Mouse (Mus musculus) erythroid progenitor cell, adult 5-6 weeks (primary cell): ENCODE measurements at regions not wholly inside any gene's neighbourhood (a gene's known extent, or its start where the extent isn't known, plus 50 kb on each side); places are given as distances from the start of the nearest gene placed in this dataset.
"Not testable (repeated sequence)": the region's sequence is repeated elsewhere in the genome, so short reads cannot be mapped to it uniquely, and the experiment has no call there.

ENCODE experiments used
- ATAC-seq: replicated peaks from 2 replicates; pipeline ENCODE4 v1.8.0; 2016; ENCODE audit warnings: moderate number of reproducible peaks, mild to moderate bottlenecking, moderate TSS enrichment, inconsistent platforms; ENCODE audit not compliant: poor library complexity, low FRiP score, severe bottlenecking

DNA sequence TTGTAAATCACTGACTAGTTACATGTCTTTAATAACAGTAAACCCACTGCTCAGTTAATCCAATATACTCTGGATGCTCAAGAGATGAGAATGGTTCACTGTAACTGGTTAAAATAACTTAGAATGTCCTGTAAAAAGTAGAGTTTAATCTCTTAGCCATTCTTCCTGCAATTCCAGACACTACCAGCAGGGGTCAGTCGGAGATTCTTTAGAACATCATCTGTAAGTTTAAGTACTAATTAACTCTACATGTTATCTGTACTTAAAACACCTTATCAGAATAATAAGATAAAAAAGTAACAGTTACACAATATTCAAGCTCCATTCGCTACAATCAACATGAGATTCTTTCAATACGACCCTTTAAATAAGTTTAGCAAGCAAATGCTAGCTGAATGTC lies 58.7 kb upstream of the Olig3 start:
- ATAC-seq: no peak

DNA sequence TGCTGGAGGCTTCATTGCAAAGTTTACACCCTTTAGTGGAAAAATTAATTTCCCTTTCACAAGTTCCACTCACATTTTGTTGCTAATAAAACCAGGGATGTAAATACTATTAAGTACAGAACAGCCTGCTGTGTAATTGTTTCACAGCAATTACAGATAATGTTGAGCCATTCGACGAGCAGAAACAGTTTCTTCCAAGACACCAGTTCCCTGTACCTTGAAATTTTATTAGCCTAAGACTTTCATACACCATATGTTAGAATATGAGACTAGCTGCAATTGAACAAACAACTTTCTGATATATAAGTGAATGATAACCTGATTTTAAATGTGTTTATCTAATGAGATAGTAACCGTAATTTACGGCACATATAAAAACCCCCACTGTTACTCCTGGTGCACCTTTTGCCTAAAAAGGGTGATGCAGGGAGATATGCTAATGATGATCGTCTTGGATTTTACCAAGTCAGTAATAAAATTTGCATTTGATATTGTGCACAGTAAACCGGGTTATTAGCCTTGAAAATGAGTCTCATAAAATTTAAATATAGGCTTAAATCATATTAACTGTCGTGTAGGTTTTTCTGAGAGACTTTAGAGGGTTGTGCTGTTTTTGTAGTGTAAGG lies 60.8 kb upstream of the Olig3 start:
- no peak for ATAC-seq

DNA sequence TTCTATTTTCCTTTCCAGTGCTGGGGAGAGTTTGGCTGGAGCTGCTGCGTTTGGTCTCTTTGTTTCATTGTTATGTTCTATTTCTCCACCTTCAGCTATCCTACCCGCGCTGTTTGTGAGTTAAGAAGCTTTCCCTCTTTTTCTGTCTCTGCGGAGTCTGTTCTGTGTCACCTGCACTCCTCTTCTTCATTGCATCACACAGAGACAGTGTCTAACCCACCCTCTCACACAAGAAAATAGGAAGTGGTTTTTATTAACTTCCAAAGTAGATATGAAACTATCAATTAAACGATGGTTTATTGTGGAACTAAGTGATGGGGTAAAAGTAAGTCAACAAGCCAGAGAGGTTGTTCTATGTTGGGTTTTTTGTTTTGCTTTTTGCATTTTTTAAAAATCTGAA lies 64.9 kb upstream of the Olig3 start:
- ATAC-seq: no peak

DNA sequence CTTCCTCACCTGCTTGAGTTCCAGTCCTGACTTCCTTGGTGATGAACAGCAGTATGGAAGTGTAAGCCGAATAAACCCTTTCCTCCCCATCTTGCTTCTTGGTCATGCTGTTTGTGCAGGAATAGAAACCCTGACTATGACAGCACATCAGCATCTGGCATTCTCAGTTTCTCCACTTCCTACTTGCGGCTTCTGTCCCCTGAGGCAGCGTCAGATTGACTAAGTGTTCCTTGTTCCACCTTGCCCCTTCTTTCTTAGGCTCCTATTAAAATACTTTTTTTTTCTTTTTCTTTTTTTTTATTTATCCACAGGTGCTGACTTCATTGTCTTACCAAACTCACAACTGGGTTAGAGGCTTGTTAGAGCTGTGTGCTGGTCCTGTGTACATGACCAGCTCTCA lies 65.3 kb upstream of the Olig3 start:
- ATAC-seq: not testable (repeated sequence)

DNA sequence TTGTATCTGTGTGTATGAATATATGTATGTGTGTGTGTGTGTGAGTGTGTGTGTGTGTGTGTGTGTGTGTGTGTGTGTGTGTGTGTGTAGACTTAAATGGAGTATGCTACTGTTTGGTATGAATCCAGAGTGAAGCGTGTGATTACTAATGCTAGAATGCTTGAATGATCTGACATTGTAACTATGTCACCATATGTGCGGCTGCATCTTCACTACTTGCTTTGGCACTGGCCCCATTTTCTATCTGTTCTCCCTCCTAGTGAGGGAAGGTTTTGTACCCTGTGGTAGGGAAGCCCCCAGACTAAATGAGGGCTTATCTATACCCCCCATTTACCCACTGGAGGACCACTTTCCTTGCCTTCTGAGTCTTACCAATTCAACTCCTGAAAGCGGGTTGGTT lies 74.2 kb upstream of the Olig3 start:
- ATAC-seq: no peak

DNA sequence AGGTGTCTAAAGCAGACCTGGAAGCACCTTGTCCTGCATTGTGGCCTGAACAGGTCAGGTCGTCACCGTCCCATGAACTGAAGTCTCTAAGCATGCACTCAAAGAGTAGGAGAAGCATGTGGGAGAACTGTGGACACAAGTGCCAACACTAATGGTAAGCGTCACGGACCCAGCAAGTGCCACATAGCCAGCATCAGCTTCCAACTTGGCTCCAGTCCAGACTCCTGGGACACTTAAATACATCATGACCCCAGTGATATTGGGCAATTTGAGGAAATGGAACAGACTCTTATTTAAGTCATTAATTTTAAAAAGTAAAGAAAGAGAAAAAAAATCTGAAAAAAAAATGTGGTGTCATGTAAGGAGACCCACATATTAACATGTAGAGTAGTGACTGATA lies 75.3 kb upstream of the Olig3 start:
- ATAC-seq: no peak

DNA sequence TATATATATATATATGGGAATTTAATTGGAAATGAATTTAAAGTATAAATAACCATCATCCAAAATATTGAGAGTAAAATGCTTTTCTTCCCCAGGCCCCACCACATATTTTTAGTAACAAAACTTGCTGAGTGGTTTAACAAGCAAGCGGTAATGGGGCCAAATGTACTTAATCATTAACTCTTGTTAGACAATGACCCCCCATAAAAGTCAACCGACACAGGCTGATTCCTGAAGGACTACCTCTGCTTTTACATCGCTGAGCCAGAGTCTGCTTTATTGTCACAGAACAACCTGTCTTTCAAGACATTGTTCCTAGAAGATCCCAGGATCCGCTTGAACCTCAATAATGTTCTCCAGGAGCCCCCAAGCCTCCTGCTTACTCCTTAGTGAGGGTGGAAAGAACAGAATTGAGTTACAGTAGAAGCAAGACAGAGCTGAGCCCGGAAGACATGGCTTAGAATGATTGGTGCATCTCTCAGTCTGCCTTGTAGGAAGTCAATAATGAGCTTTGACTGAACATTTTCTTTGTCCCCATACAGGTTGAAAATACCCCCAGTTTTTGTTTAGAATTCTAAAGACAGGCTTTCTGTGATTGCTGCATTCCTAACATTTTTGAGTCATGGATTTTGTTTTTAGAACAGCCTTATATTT lies 78.0 kb upstream of the Olig3 start:
- no peak for ATAC-seq

DNA sequence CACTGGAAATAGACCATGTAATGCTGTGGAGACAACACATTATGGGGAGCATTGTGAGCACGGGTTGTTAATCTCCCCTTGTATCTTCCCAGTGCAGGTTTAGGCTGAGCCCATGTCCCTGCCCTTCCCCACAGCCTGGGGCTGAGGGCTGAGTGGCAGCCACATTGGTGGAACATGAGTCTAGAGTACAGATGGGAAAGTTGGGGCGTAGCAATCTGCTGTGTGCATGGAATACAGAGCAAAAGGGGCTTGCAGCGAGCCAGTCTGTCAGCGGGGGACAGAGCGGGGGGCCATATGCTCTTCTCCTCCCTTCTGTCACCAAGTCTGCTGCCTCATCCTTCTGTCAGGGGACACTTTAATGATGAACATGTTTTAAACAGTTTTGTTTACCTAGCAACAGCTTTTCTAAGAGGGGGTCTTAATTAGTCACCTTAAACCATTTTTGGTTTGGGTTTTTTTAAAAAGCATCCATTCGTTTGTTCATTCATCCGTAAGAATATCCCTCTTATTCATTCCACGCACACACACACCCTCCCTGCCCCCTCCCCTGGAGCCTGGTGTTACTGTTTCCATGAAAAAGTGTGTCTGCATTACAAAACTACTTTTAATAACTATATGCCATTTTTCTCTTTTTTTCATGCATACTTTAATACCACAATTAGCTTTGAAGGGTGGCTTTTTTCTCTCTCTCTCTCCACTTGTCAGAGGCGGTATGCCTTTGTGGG lies 79.1 kb upstream of the Olig3 start:
- no peak for ATAC-seq

DNA sequence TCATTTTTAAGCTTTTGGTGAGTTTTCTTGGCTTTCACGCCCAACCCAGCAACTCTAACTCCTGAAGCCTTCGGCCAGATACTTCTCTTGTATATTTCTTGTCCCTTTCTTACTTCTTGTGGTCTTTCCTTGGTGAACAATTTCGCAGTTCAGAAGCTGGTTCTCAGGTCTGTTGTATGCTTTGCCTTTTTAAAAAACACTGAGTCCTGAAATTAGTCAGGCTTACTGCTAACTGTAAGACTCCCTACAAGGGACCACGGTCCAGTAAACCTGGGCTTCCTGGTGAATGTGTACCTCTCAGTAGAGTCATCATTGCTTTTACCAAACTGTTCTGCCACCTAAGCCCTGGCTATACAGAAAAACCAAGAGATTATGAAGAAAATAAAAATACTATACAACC lies 81.3 kb upstream of the Olig3 start:
- ATAC-seq: no peak

DNA sequence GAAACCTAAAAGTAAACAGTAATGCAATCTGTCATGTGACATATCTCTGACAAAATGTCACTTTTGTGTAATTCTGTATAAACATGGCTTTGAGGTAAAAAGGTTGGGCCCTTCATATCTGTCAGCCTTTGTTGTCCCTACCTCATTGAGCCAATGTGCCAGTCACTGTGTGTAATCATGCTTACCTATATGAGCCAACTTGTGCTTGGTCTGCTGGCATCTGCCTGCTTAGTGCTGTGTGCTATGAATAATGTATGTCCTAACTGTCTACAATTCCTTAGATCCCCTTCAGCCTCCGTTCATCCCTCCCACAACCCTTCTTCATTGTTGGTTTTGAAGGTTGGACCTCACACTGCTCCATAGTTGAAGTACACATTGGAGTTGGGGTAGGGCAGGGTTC lies 86.9 kb upstream of the Olig3 start:
- no peak for ATAC-seq

DNA sequence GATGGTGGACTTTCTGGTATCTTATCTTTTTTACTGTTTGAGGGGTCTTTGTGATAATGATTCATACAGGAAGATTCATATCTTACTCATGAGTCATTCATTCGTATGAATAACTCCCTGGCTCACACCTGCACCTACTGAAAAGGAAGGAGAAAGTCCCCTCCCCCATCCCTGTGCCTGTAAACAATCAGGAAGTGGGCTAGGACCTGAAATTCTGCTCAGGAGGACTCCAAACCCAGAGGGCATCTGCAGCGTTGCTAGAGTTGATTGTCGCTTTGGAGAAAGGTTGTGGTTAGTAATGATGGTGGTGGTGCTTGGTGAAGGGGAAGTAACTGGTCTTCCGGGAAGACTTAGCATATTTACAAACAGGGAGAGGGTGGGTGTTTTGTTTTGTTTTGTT lies 88.3 kb upstream of the Olig3 start:
- ATAC-seq: no peak

DNA sequence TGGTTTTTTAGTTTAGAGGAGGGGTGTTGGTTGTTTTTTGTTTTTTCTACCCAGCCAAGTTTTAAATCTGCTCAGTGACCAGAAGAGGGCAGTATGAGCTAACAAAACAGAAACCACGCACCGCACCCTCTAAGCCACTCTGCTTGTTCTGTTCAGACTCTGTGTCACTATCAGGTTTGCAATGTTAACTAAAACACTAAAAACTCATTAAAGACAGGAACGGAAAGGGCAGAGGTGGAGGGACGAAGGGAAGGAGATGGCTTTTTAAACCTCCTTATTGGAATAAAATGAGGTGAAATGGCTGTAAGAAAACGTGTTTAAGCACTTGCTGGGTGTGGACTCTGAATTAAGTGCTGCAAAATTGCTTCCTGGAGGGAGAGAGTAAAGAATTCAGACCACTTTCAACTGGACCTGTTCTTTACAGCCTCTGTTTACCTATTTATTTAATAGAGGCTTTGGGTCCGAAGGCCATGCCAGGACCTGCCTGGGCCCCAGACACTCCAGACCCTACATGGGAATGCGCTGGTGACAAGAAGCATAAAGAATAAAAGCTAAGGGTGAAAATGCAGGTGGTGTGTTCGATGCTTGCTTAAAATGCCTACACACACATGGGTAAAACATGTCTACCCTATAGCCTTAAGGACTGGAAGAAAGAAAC lies 116.1 kb upstream of the Olig3 start:
- ATAC-seq: no peak

DNA sequence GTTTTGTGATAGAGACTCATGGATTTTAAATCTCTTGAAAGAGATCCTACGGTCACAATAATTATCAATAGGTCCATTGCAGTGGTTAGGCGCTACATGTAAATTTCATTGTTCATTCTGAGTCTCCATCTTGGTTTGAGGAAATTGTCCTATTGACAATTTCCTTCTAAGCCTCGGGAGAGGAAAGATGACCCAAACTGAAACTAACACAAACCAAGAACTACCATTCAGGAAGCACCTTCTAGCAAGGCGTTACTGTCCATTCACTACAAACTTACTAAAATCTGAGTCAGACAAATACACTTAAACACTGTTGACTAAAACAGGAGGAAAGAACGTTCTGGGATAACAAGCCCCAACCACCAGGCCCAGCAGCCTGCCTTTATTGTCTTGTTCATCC lies 140.1 kb upstream of the Olig3 start:
- ATAC-seq: no peak

DNA sequence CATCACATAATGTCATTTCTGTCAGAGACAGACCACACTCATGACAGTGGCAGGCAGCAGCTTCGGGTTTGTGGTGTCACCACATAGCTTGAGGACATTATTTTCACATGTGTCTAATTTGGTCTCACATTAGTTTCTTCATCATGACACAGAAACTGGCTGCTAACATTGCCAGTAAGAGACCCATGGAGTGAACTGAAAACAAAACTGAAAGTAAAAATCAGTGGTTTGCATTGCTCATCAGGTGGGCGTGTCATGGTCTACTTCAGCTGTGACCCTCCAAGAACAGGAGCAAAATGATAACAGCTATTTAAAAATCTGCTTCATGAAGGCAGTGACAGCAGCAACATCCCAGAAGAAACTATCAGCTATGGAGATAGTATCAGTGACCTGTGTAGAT lies 146.6 kb upstream of the Olig3 start:
- ATAC-seq: no peak

DNA sequence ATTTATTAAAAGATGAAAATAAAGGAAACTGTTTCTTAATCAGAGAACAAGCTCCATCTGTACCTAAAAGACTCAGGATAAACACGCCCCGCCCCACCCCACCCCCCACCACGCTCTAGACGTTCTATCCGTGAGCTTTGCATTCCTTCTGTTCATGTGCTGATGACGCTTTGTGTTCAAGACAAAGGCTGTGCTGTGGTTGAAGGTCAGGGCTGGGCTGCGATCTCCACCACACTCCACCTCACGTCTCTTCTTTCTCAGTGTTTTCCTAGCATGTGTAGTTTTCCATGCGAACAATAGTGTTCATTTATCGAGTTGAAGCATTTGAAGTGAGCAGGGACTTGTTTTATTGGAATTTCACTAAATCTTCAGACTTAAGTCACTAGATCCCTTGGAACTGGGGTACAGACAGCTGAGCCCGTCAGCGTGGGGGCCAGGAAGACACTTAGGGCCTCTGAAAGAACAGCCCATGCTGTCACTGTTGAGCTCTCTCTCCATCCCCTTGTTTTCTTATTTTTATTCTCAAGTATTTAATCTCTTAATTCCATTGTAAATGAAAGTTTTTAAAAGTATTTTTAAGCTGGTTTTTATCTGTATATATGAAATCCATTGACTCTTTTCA lies 148.1 kb upstream of the Olig3 start:
- ATAC-seq: no peak

DNA sequence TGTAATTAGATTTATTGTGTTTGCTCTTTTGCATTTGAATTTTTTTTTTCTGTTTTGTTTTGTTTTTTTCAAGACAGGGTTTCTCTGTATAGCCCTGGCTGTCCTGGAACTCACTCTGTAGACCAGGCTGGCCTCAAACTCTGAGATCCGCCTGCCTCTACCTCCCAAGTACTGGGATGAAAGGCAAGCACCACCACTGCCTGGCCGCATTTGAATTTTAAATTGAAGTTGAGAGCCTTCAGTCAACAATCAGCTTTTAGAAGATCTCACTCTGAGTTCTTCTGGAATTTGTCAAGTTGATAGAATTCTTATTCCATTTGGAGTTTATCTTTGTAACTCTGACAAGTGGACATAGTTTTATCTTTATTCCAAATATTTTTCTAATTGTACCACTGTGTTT lies 148.8 kb upstream of the Olig3 start:
- no peak for ATAC-seq

DNA sequence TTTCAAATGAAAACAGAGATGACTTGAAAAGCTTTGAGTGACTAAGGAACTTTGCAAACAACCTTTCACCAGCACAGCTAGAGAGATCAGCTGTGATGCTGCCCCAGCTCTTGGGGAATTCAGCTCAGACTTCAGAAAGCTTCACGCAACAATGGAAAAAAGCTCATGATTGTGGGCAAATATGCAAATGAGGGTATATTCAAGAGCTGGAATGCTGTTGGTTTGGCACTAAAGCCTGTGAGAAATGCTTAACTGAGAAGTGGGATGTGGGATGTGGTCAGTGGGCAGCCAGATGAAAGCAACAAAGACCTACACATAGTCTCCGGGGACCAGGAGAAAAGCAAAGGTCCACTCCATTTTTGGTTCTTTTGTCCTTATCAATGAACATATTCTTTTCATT lies 156.0 kb upstream of the Olig3 start:
- no peak for ATAC-seq

DNA sequence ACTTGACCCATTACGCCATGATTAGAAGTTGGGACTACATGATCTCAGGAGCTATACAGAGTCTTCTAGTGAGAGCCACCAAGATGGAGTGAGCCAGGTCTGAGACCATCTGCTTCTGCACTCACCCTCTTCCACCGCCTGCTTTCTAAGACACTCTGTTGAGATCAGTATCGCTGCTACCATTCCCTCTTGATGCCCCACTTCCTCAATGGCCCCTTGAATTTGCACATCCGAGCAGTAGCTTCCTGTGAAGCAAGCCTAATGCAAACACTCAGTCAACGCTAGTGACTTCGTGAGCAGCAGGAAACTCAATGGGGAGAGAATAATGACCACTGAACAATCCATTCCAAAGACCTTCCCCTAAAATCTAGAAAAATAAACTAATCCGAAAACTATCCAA lies 160.7 kb upstream of the Olig3 start:
- ATAC-seq: no peak

DNA sequence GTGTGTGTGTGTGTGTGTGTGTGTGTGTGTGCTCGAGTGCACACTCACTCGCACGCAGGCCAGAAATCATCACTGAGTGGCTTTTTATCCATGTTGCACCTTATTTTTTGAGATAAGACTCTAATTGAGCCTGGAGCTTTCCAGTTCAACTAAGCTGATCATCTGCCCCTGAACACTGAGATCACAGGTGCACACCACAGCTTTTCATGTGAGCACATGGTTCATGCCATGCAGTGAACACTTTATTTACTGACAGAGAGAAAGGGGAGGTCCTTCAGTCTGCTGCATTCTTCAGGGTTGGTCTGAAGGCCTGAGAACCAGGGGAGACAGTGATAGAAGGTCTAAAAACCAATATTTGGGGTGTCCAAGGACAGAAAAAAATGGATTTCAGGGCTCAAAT lies 161.7 kb upstream of the Olig3 start:
- no peak for ATAC-seq

DNA sequence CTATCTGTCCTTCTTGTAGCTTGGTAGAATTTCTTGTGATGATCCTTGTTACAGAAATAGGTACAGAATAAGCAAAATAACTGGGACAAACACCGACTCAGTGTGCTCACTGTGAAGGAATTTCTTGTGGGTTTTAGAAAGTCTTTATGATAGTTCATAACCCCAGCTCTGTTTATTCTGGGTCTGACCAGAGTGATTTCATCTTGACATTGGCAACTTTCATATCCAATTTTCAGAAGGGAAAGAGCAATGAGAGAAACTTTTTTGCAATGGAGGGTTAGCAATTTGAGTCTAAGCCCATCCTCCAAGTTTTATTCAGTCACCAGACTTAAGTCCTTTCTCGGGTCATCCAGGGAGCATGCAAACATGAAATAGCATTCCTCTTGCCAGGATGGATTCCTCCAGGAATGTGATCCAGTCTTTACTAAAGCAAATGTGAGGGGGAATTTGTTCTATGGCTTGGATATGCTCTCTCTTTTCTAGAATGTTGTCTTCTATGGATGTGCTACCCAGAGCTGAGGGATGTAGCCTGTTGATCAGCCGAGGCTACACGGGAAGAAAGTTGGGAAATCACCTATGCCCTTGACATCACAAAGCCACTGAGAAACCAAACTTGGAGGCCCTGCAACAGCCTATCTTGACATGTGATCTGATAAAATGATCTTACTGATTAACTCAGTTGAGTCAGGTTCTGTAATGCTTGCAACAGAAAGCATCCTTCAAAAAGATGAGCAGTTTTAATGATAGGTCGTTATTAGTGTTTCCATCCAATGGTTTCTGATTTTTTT lies 163.2 kb upstream of the Olig3 start:
- no peak for ATAC-seq
